Mouse (Mus musculus) embryonic facial prominence, embryonic 15.5 days (tissue): ENCODE results near the gene Hhip. TPM values are rescaled to one million over a fixed set of nuclear protein-coding genes. Genes with fewer than 3 reads are reported as not detected.
"Not testable (repeated sequence)": the region's sequence is repeated elsewhere in the genome, so short reads cannot be mapped to it uniquely, and the experiment has no call there.

Source experiments
- ATAC-seq: fragments of 200-750 bp; cut with Nextera tagmentation; 2 replicates; pipeline ENCODE4 v1.8.0; 2017; ENCODE audit warnings: low read depth, moderate TSS enrichment; ENCODE audit not compliant: insufficient number of reproducible peaks, low FRiP score, low TSS enrichment
- H3K27ac ChIP-seq: fragments of 300-500 bp; sonication (generic); replicated peaks from 2 replicates; pipeline ENCODE4 v1.5.1; 2015; ENCODE audit warnings: mild to moderate bottlenecking, inconsistent platforms
- H3K27me3 ChIP-seq: fragments of 300-500 bp; sonication (generic); 2 replicates; pipeline ENCODE4 v1.6.1; 2015; ENCODE audit warnings: inconsistent platforms
- H3K36me3 ChIP-seq: fragments of 300-500 bp; sonication (generic); 2 replicates; pipeline ENCODE4 v1.6.1; 2015; ENCODE audit warnings: mild to moderate bottlenecking, inconsistent platforms
- H3K4me1 ChIP-seq: fragments of 300-500 bp; sonication (generic); 2 replicates; pipeline ENCODE4 v1.6.1; 2015; ENCODE audit warnings: inconsistent platforms
- H3K4me2 ChIP-seq: fragments of 300-500 bp; sonication (generic); replicated peaks from 2 replicates; pipeline ENCODE4 v1.6.1; 2015; ENCODE audit warnings: mild to moderate bottlenecking, inconsistent platforms
- H3K4me3 ChIP-seq: fragments of 300-500 bp; sonication (generic); replicated peaks from 2 replicates; pipeline ENCODE4 v1.5.1; 2015; ENCODE audit warnings: mild to moderate bottlenecking, inconsistent platforms
- H3K9ac ChIP-seq: fragments of 300-500 bp; sonication (generic); 2 replicates; pipeline ENCODE4 v1.6.1; 2015; ENCODE audit warnings: inconsistent platforms
- H3K9me3 ChIP-seq: fragments of 300-500 bp; sonication (generic); replicated peaks from 2 replicates; pipeline ENCODE4 v1.6.1; 2016; ENCODE audit warnings: inconsistent platforms
- WGBS: fragments of 180-500 bp; shearing (Covaris S2); methylation state at CpG from one replicate; pipeline ENCODE4 v1.1.7; 2015; 5-methylcytosine and 5-hydroxymethylcytosine counted together
- polyA plus RNA-seq: library from polyadenylated mRNA; unstranded; fragments of >200 nt; fragmentation: Nextera tagmentation; extraction: Ambion mirVana; gene quantifications from 2 replicates; pipeline ENCODE4 v1.2.1, GENCODE M21; 2015

The Hhip gene
- polyA plus RNA-seq, 1 experiment from 2014 or later: 13.1 TPM

- no peak overlapping the region for H3K27ac ChIP-seq
- no peaks in the 10 kb centered on the region for H3K27me3 ChIP-seq
- no peaks in the 10 kb centered on the region for H3K36me3 ChIP-seq
- H3K4me2 ChIP-seq: no peak overlapping the region
- no peak for ATAC-seq
- H3K9me3 ChIP-seq: no peaks in the 10 kb centered on the region
- H3K4me3 ChIP-seq: no peak overlapping the region
- no peak overlapping the region for H3K9ac ChIP-seq
- WGBS: 38% methylated on average over 9 of the region's 9 CpGs
- no peaks in the 10 kb centered on the region for H3K4me1 ChIP-seq
Observed at GRCm38 (mm10) chr8:79992121-79992848, 65.5 kb downstream of the Hhip start.

GRCm38 (mm10) chr8:79991420-79991819, 66.4 kb downstream of the Hhip start:
- H3K4me1 ChIP-seq, H3K27ac ChIP-seq, H3K9me3 ChIP-seq, H3K27me3 ChIP-seq, H3K4me3 ChIP-seq, H3K9ac ChIP-seq, H3K4me2 ChIP-seq, H3K36me3 ChIP-seq, ATAC-seq: not testable (repeated sequence)
- WGBS: 65% methylated on average over 1 of the region's 2 CpGs

GRCm38 (mm10) chr8:79984946-79985345, 72.9 kb downstream of the Hhip start:
- Histone ChIP-seq H3K9me3 (no peaks in the 10 kb centered on the region), H3K4me2 (no peak overlapping the region), H3K36me3 (no peaks in the 10 kb centered on the region), H3K4me1 (0 out of 2 replicates have a peak, but pooled peaks cover 4% of the 10 kb centered on the region), H3K27ac (no peak overlapping the region), H3K27me3 (no peaks in the 10 kb centered on the region), H3K4me3 (no peak overlapping the region), H3K9ac (no peak overlapping the region)
- WGBS: 45% methylated on average over 2 of the region's 2 CpGs
- no peak for ATAC-seq

GRCm38 (mm10) chr8:79982144-79982543, 75.7 kb downstream of the Hhip start:
- H3K4me2 ChIP-seq: no peak overlapping the region
- 0 out of 2 replicates have a peak, but pooled peaks cover 4% of the 10 kb centered on the region for H3K4me1 ChIP-seq
- no peaks in the 10 kb centered on the region for H3K36me3 ChIP-seq
- no peak for ATAC-seq
- no peak overlapping the region for H3K9ac ChIP-seq
- no peaks in the 10 kb centered on the region for H3K27me3 ChIP-seq
- H3K9me3 ChIP-seq: no peaks in the 10 kb centered on the region
- no peak overlapping the region for H3K4me3 ChIP-seq
- 57% methylated on average over 4 of the region's 4 CpGs for WGBS
- H3K27ac ChIP-seq: no peak overlapping the region

GRCm38 (mm10) chr8:79966159-79966558, 91.6 kb downstream of the Hhip start:
- 59% methylated on average over 6 of the region's 6 CpGs for WGBS
- Histone ChIP-seq H3K4me2 (no peak overlapping the region), H3K9ac (no peak overlapping the region), H3K27ac (no peak overlapping the region), H3K9me3 (no peaks in the 10 kb centered on the region), H3K4me3 (no peak overlapping the region), H3K36me3 (no peaks in the 10 kb centered on the region), H3K4me1 (no peaks in the 10 kb centered on the region), H3K27me3 (no peaks in the 10 kb centered on the region)
- ATAC-seq: no peak

- 8% methylated on average over 3 of the region's 3 CpGs for WGBS
- no peak for ATAC-seq
Observed at GRCm38 (mm10) chr8:79952857-79953256, 104.9 kb downstream of the Hhip start.

GRCm38 (mm10) chr8:79950376-79950775, 107.4 kb downstream of the Hhip start:
- Histone ChIP-seq H3K27me3 (no peaks in the 10 kb centered on the region), H3K9ac (no peak overlapping the region), H3K36me3 (no peaks in the 10 kb centered on the region), H3K4me3 (no peak overlapping the region), H3K4me2 (no peak overlapping the region), H3K9me3 (no peaks in the 10 kb centered on the region), H3K4me1 (no peaks in the 10 kb centered on the region), H3K27ac (no peak overlapping the region)
- 77% methylated on average over 3 of the region's 3 CpGs for WGBS
- ATAC-seq: no peak

More at GRCm38 (mm10) chr8:79952857-79953256, 104.9 kb downstream of the Hhip start:
- no peaks in the 10 kb centered on the region for H3K27me3 ChIP-seq
- H3K36me3 ChIP-seq: no peaks in the 10 kb centered on the region
- no peak overlapping the region for H3K27ac ChIP-seq
- no peak overlapping the region for H3K4me3 ChIP-seq
- no peak overlapping the region for H3K4me2 ChIP-seq
- H3K4me1 ChIP-seq: no peaks in the 10 kb centered on the region
- H3K9ac ChIP-seq: no peak overlapping the region
- H3K9me3 ChIP-seq: no peaks in the 10 kb centered on the region

- Histone ChIP-seq H3K4me3 (no peak overlapping the region), H3K9me3 (no peaks in the 10 kb centered on the region), H3K27ac (no peak overlapping the region), H3K36me3 (no peaks in the 10 kb centered on the region), H3K4me1 (no peaks in the 10 kb centered on the region), H3K9ac (no peak overlapping the region), H3K27me3 (no peaks in the 10 kb centered on the region), H3K4me2 (no peak overlapping the region)
- no peak for ATAC-seq
- WGBS: 65% methylated on average over 9 of the region's 9 CpGs
Observed at GRCm38 (mm10) chr8:79945501-79946076, 112.2 kb downstream of the Hhip start.

- WGBS: 89% methylated on average over 5 of the region's 5 CpGs
- Histone ChIP-seq H3K4me2 (no peak overlapping the region), H3K4me1 (peaks cover under 1% of the 10 kb centered on the region; the same call in 1 of the 2 replicates), H3K27ac (no peak overlapping the region), H3K4me3 (no peak overlapping the region), H3K27me3 (no peaks in the 10 kb centered on the region), H3K9ac (no peak overlapping the region), H3K36me3 (no peaks in the 10 kb centered on the region), H3K9me3 (no peaks in the 10 kb centered on the region)
- ATAC-seq: no peak
Observed at GRCm38 (mm10) chr8:79941070-79941469, 116.7 kb downstream of the Hhip start.

GRCm38 (mm10) chr8:79936856-79937445, 120.9 kb downstream of the Hhip start:
- ATAC-seq: no peak

GRCm38 (mm10) chr8:79935793-79936192, 122.0 kb downstream of the Hhip start:
- 22% methylated on average over 7 of the region's 7 CpGs for WGBS
- H3K9me3 ChIP-seq: no peaks in the 10 kb centered on the region
- no peak for ATAC-seq
- H3K27ac ChIP-seq: no peak overlapping the region
- H3K36me3 ChIP-seq: no peaks in the 10 kb centered on the region
- peaks cover 4% of the 10 kb centered on the region for H3K4me1 ChIP-seq
- H3K9ac ChIP-seq: no peak overlapping the region
- no peak overlapping the region for H3K4me2 ChIP-seq
- H3K27me3 ChIP-seq: no peaks in the 10 kb centered on the region
- H3K4me3 ChIP-seq: no peak overlapping the region

More at GRCm38 (mm10) chr8:79936856-79937445, 120.9 kb downstream of the Hhip start:
- Histone ChIP-seq H3K9ac (no peak overlapping the region), H3K27ac (no peak overlapping the region), H3K4me3 (no peak overlapping the region), H3K36me3 (no peaks in the 10 kb centered on the region), H3K27me3 (no peaks in the 10 kb centered on the region), H3K4me1 (peaks cover 4% of the 10 kb centered on the region), H3K4me2 (no peak overlapping the region), H3K9me3 (no peaks in the 10 kb centered on the region)
- WGBS: 45% methylated on average over 9 of the region's 9 CpGs
